Mouse (Mus musculus): Measurements from ENCODE around the gene Slc32a1. TPM values are rescaled to one million over a fixed set of nuclear protein-coding genes. Genes with fewer than 3 reads are reported as not detected.

Gene Slc32a1
- polyA plus RNA-seq, 1 experiment, result 93.9 TPM

GRCm38 (mm10) chr2:158613541-158614417 lies 3.2 kb downstream of the Slc32a1 start:
- TF ChIP-seq POLR2A (IDR thresholded peaks at IDR 0.05; ENCODE audit: borderline replicate concordance, extremely low read depth, insufficient read depth, insufficient read length, poor library complexity, severe bottlenecking), result no peak
- peak; percentile 84 for TF ChIP-seq CTCF (IDR thresholded peaks at IDR 0.05; ENCODE audit: borderline replicate concordance, extremely low read depth, insufficient read depth, insufficient read length)
- DNase-seq (ENCODE audit: low read depth), result peak; percentile 95

DNA sequence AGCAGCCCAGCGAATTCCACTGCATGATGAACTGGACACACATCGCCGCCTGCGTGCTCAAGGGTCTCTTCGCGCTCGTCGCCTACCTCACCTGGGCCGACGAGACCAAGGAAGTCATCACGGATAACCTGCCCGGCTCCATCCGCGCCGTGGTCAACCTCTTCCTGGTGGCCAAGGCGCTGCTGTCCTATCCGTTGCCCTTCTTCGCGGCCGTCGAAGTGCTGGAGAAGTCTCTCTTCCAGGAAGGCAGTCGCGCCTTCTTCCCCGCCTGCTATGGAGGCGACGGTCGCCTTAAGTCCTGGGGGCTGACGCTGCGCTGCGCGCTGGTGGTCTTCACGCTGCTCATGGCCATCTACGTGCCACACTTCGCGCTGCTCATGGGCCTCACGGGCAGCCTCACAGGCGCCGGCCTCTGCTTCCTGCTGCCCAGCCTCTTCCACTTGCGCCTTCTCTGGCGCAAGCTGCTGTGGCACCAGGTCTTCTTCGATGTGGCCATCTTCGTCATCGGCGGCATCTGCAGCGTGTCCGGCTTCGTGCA lies 3.9 kb downstream of the Slc32a1 start:
- no peak for DNase-seq (ENCODE audit: low read depth)
- TF ChIP-seq POLR2A (IDR thresholded peaks at IDR 0.05; ENCODE audit: borderline replicate concordance, extremely low read depth, insufficient read depth, insufficient read length, poor library complexity, severe bottlenecking) (no peak), CTCF (IDR thresholded peaks at IDR 0.05; ENCODE audit: borderline replicate concordance, extremely low read depth, insufficient read depth, insufficient read length) (no peak)

GRCm38 (mm10) chr2:158615161-158615680 lies 4.7 kb downstream of the Slc32a1 start:
- TF ChIP-seq POLR2A (IDR thresholded peaks at IDR 0.05; ENCODE audit: borderline replicate concordance, extremely low read depth, insufficient read depth, insufficient read length, poor library complexity, severe bottlenecking) (no peak), CTCF (IDR thresholded peaks at IDR 0.05; ENCODE audit: borderline replicate concordance, extremely low read depth, insufficient read depth, insufficient read length) (no peak)
- no peak for DNase-seq (ENCODE audit: low read depth)

- TF ChIP-seq POLR2A (IDR thresholded peaks at IDR 0.05; ENCODE audit: borderline replicate concordance, extremely low read depth, insufficient read depth, insufficient read length, poor library complexity, severe bottlenecking) (no peak), CTCF (IDR thresholded peaks at IDR 0.05; ENCODE audit: borderline replicate concordance, extremely low read depth, insufficient read depth, insufficient read length) (no peak)
- DNase-seq (ENCODE audit: low read depth), result no peak
These were observed 5.1 kb downstream of the Slc32a1 start for GRCm38 (mm10) chr2:158615702-158616101.

DNA sequence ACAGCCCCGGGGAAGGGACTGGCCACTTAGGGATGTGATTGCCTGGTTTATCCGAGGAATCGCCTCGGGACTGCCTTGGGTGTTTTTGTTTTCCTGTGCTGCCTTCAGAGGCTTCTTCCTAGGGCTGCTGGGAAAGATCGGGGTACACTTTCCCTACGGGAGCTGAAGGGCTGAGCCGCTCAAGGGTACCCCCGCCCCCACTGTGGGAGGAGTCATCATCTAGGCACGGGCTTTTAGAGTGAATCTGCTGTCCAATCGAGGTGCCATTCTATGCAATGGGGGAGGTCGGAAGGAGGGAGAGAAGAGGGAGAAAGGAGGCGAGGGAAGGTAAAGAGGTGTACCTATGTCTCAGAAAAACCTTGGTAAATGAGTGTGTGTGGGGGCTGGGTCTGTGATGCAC lies 5.7 kb downstream of the Slc32a1 start:
- TF ChIP-seq POLR2A (IDR thresholded peaks at IDR 0.05; ENCODE audit: borderline replicate concordance, extremely low read depth, insufficient read depth, insufficient read length, poor library complexity, severe bottlenecking) (no peak), CTCF (IDR thresholded peaks at IDR 0.05; ENCODE audit: borderline replicate concordance, extremely low read depth, insufficient read depth, insufficient read length) (no peak)
- DNase-seq (ENCODE audit: low read depth), result peak; percentile 87

DNA sequence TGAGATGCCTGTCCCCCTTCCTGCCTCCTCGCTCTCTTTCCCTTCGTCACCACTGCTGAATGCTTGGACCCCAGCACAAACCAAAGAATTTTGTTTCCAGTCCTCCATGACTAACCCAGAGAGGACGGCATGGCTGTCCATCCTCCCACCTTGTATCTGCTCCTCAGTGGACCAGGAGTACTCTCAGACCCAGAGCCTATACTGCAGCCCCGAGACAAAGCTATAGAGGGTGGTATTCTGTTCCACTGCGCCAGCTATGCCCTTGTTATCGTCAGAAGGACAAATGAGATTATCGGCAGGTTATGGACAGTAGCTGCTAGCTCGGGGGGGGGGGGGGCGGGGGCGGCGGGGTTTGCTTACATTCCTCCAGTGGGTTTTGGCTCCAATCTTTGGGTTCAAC lies 6.2 kb downstream of the Slc32a1 start:
- no peak for DNase-seq (ENCODE audit: low read depth)
- TF ChIP-seq POLR2A (IDR thresholded peaks at IDR 0.05; ENCODE audit: borderline replicate concordance, extremely low read depth, insufficient read depth, insufficient read length, poor library complexity, severe bottlenecking) (no peak), CTCF (IDR thresholded peaks at IDR 0.05; ENCODE audit: borderline replicate concordance, extremely low read depth, insufficient read depth, insufficient read length) (no peak)

DNA sequence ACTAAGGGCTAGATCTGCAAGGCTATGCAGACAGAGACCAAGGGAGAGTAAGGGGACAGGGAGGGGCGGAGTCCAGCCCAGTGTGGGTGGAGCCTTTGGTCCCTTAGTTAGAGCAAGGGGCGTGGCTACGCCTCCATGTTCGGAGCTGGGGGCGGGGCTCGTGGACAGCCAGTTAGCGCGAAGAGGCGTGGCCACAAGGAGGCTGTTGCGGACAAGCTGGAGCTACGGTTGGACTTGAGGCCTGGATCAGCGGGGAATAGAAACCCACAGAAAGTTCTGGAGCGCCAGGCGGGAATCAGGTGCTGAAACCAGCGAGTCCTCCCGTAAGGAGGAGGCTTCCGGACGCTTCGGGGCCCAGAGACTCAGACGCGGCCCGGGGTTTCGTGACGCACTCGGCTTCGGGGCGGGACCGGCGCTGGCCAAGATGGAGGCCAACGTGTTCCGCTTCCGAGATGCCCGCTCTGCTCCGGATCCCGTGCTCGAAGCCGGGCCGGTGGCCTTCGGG lies 14.2 kb downstream of the Slc32a1 start, which contains the start of gene Actr5:
Actr5 (plus strand) TSS at position 171 of the 505 bp plus-strand sequence.
- peak; percentile 98 for DNase-seq (ENCODE audit: low read depth)
- no peak for TF ChIP-seq POLR2A (IDR thresholded peaks at IDR 0.05; ENCODE audit: borderline replicate concordance, extremely low read depth, insufficient read depth, insufficient read length, poor library complexity, severe bottlenecking)
- TF ChIP-seq CTCF (IDR thresholded peaks at IDR 0.05; ENCODE audit: borderline replicate concordance, extremely low read depth, insufficient read depth, insufficient read length), result no peak

GRCm38 (mm10) chr2:158625231-158625630 lies 14.7 kb downstream of the Slc32a1 start:
- TF ChIP-seq POLR2A (IDR thresholded peaks at IDR 0.05; ENCODE audit: borderline replicate concordance, extremely low read depth, insufficient read depth, insufficient read length, poor library complexity, severe bottlenecking), result no peak
- peak; percentile 40 for DNase-seq (ENCODE audit: low read depth)

DNA sequence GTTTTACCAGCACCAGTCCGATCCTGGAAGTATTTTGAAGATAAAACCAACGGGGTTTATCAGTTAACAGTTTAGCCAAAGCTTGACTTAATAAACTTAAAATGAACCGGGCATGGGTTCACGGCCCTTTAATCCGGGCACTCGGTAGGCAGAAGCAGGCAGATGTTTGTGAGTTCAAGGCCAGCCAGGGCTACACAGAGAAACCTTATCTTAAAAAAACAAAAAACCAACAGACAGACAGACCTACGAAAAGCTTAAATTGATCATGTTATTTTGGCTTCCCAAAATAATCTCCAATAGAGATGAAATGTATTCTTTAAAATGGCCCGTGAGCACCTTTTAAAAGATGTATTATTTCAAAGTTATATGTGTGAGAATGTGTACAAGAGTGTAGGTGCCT lies 15.1 kb downstream of the Slc32a1 start:
- TF ChIP-seq POLR2A (IDR thresholded peaks at IDR 0.05; ENCODE audit: borderline replicate concordance, extremely low read depth, insufficient read depth, insufficient read length, poor library complexity, severe bottlenecking) (no peak), CTCF (IDR thresholded peaks at IDR 0.05; ENCODE audit: borderline replicate concordance, extremely low read depth, insufficient read depth, insufficient read length) (no peak)
- DNase-seq (ENCODE audit: low read depth), result no peak

GRCm38 (mm10) chr2:158628858-158629257 lies 18.3 kb downstream of the Slc32a1 start:
- DNase-seq (ENCODE audit: low read depth), result peak; percentile 77
- TF ChIP-seq POLR2A (IDR thresholded peaks at IDR 0.05; ENCODE audit: borderline replicate concordance, extremely low read depth, insufficient read depth, insufficient read length, poor library complexity, severe bottlenecking), result no peak
- TF ChIP-seq CTCF (IDR thresholded peaks at IDR 0.05; ENCODE audit: borderline replicate concordance, extremely low read depth, insufficient read depth, insufficient read length), result peak; percentile 51; the same call in 1 of the 2 replicates

GRCm38 (mm10) chr2:158629414-158629813 lies 18.8 kb downstream of the Slc32a1 start:
- TF ChIP-seq POLR2A (IDR thresholded peaks at IDR 0.05; ENCODE audit: borderline replicate concordance, extremely low read depth, insufficient read depth, insufficient read length, poor library complexity, severe bottlenecking) (no peak), CTCF (IDR thresholded peaks at IDR 0.05; ENCODE audit: borderline replicate concordance, extremely low read depth, insufficient read depth, insufficient read length) (peak; percentile 81; the same call in 1 of the 2 replicates)
- peak; percentile 83 for DNase-seq (ENCODE audit: low read depth)
